Comparison of ENCODE assay signal across 11 mouse cellular contexts in genomic region chr8:107483250-107483649, GRCm38 (mm10). TPM values are rescaled to one million over a fixed set of nuclear protein-coding genes. Genes with fewer than 3 reads are reported as not detected.
DNase-seq lines count a peak whose midpoint lies in the region; ATAC-seq lines count a peak whose summit lies in the region.
"Had no signal": no experiment of that assay in that cellular context is flagged by ENCODE, and none has a peak within 500 bp of the region (broad histone marks: within the 10 kb centered on the region; RNA-seq: fewer than 3 reads in every experiment).

No protein-coding gene starts in this region.

- intact Hi-C loops in heart, postnatal 25 days (cut with DNase I): no loop called here

- H3K27ac ChIP-seq in heart, embryonic 12.5 days (ENCODE audit: poor library complexity, severe bottlenecking): no peak overlapping the region
- H3K27ac ChIP-seq in liver, embryonic 12.5 days: no peak overlapping the region
- H3K27ac ChIP-seq: embryonic facial prominence, embryonic 15.5 days; heart, embryonic 10.5 days had no signal

- no peaks in the 10 kb centered on the region for H3K9me3 ChIP-seq in heart, embryonic 12.5 days (replicated peaks)
- no peaks in the 10 kb centered on the region for H3K9me3 ChIP-seq in liver, embryonic 12.5 days (replicated peaks)
- H3K9me3 ChIP-seq: embryonic facial prominence, embryonic 15.5 days; heart, embryonic 10.5 days had no signal

- WGBS in heart, embryonic 12.5 days: 83% methylated on average over 8 of the region's 8 CpGs
- 88% methylated on average over 8 of the region's 8 CpGs for WGBS in liver, embryonic 12.5 days (ENCODE audit: insufficient replicate concordance)

- no peak for ATAC-seq in heart, embryonic 12.5 days (ENCODE audit: insufficient number of reproducible peaks, low FRiP score)
- no peak for ATAC-seq in megakaryocyte, adult 5-6 weeks (ENCODE audit: poor library complexity, severe bottlenecking)
- no peak for ATAC-seq in liver, embryonic 12.5 days
- no peak for ATAC-seq in granulocyte monocyte progenitor cell, adult 5-6 weeks (replicated peaks; ENCODE audit: poor library complexity, severe bottlenecking)

- H3K9ac ChIP-seq in heart, embryonic 12.5 days: no peak overlapping the region
- H3K9ac ChIP-seq in liver, embryonic 12.5 days: no peak overlapping the region
- H3K9ac ChIP-seq: embryonic facial prominence, embryonic 15.5 days had no signal

- H3K27me3 ChIP-seq in heart, embryonic 12.5 days (replicated peaks): no peaks in the 10 kb centered on the region
- H3K27me3 ChIP-seq in liver, embryonic 12.5 days (replicated peaks): no peaks in the 10 kb centered on the region
- H3K27me3 ChIP-seq: embryonic facial prominence, embryonic 15.5 days had no signal

- no peak overlapping the region for H3K4me3 ChIP-seq in heart, embryonic 12.5 days
- no peak overlapping the region for H3K4me3 ChIP-seq in liver, embryonic 12.5 days
- H3K4me3 ChIP-seq: embryonic facial prominence, embryonic 15.5 days; heart, embryonic 10.5 days; myocyte had no signal

- H3K4me2 ChIP-seq in heart, embryonic 12.5 days: no peak overlapping the region
- no peak overlapping the region for H3K4me2 ChIP-seq in liver, embryonic 12.5 days
- H3K4me2 ChIP-seq: embryonic facial prominence, embryonic 15.5 days had no signal

- peaks cover 6% of the 10 kb centered on the region; the same call in 1 of the 2 replicates for H3K36me3 ChIP-seq in heart, embryonic 12.5 days
- H3K36me3 ChIP-seq in liver, embryonic 12.5 days: peaks cover 50% of the 10 kb centered on the region
- H3K36me3 ChIP-seq: embryonic facial prominence, embryonic 15.5 days had no signal

- H3K4me1 ChIP-seq in heart, embryonic 12.5 days (replicated peaks): no peaks in the 10 kb centered on the region
- H3K4me1 ChIP-seq in liver, embryonic 12.5 days: peaks cover 9% of the 10 kb centered on the region
- H3K4me1 ChIP-seq: embryonic facial prominence, embryonic 15.5 days had no signal

- DNase-seq in heart, postnatal 25 days (ENCODE audit: low spot score): peak; percentile 6
- DNase-seq in brain, adult 2 months (ENCODE audit: low read depth, low spot score): peak; percentile 89
- DNase-seq in cerebellum, postnatal 14 days: peak; percentile 83 to 85
- DNase-seq in layer of hippocampus, postnatal 10 days (ENCODE audit: low spot score in 2 of 2): peak; percentile 67 to 74

RNA-seq across cellular contexts. Expression of gene Wwp2, which starts 47.1 kb away (rescaled TPM):
- 10 to 100 TPM; 20.1 to 22.7 TPM for total RNA-seq in heart, postnatal 25 days (2021)
- polyA plus RNA-seq in heart, embryonic 12.5 days (2016; fragmentation: Nextera tagmentation; extraction: Ambion mirVana): 37.6 and 40.7 TPM in 2 replicates
- total RNA-seq in layer of hippocampus, postnatal 10 days (2021): 10 to 100 TPM; 36.1 to 36.7 TPM
- total RNA-seq in megakaryocyte, adult 5-6 weeks (2015): 37.4 and 50.0 TPM in 2 replicates
- total RNA-seq in megakaryocyte, adult 5-6 weeks (2017): 55.5 and 74.5 TPM in 2 replicates
- polyA plus RNA-seq in liver, embryonic 12.5 days (2016; fragmentation: Nextera tagmentation; extraction: Ambion mirVana): 37.9 and 39.0 TPM in 2 replicates
- total RNA-seq in granulocyte monocyte progenitor cell, adult 5-6 weeks (2014; fragmentation: Nextera tagmentation): 48.3 and 55.4 TPM in 2 replicates
- total RNA-seq in granulocyte monocyte progenitor cell, adult 5-6 weeks (2017): 51.4 and 73.0 TPM in 2 replicates

RNA-seq across cellular contexts. Expression of gene Nob1, which starts 58.4 kb away (rescaled TPM):
- 10 to 100 TPM; 20.5 to 21.2 TPM for total RNA-seq in heart, postnatal 25 days (2021)
- polyA plus RNA-seq in heart, embryonic 12.5 days (2016; fragmentation: Nextera tagmentation; extraction: Ambion mirVana): 47.0 and 50.5 TPM in 2 replicates
- total RNA-seq in layer of hippocampus, postnatal 10 days (2021): 10 to 100 TPM; 36.3 to 36.9 TPM
- total RNA-seq in megakaryocyte, adult 5-6 weeks (2015): 16.1 and 16.2 TPM in 2 replicates
- total RNA-seq in megakaryocyte, adult 5-6 weeks (2017): 8.7 and 12.6 TPM in 2 replicates
- polyA plus RNA-seq in liver, embryonic 12.5 days (2016; fragmentation: Nextera tagmentation; extraction: Ambion mirVana): 63.7 and 68.9 TPM in 2 replicates
- total RNA-seq in granulocyte monocyte progenitor cell, adult 5-6 weeks (2014; fragmentation: Nextera tagmentation): 51.1 and 73.0 TPM in 2 replicates
- total RNA-seq in granulocyte monocyte progenitor cell, adult 5-6 weeks (2017): 47.2 and 49.8 TPM in 2 replicates

Comparison
In these comparisons a context has a peak if more than half of its experiments do, and no peak if none do; other contexts are left out.
1. DNase-seq: peak in every context shown above with its lines; median percentile 89 in brain, adult 2 months; 84 in cerebellum, postnatal 14 days; 70 in layer of hippocampus, postnatal 10 days; 6 in heart, postnatal 25 days.